ENCODE assay signal across 8 mouse cellular contexts in genomic region chr8:78648918-78649317, GRCm38 (mm10).
DNase-seq lines count a peak whose midpoint lies in the region; ATAC-seq and TF ChIP-seq lines count a peak whose summit lies in the region.

No protein-coding gene starts in this region.

- H3K4me3 ChIP-seq in myocyte, result no peak overlapping the region

- H3K36me3 ChIP-seq in myocyte (ENCODE audit: control insufficient read depth, insufficient read depth), result no peaks in the 10 kb centered on the region

- TF ChIP-seq POLR2A in myocyte (IDR thresholded peaks at IDR 0.05; ENCODE audit: insufficient read length, low read depth), result no peak

- DNase-seq in cerebellum, adult 11 months, result peak; percentile 22
- DNase-seq in CD8-positive naive resting alpha-beta T cell, adult 2 months (ENCODE audit: low read depth in 2 of 2, low spot score in 2 of 2), result peak; percentile 10 to 46
- peak; percentile 34 for DNase-seq in brain, embryonic 18.5 days (ENCODE audit: low read depth, low spot score)
- peak; percentile 14 to 32 for DNase-seq in gastrocnemius, adult 8-10 months (ENCODE audit: low spot score in 2 of 2)
- peak; percentile 38 to 84 for DNase-seq in layer of hippocampus, postnatal 25 days (ENCODE audit: extremely low spot score in 1 of 2, low spot score in 1 of 2)
- peak; percentile 49 for DNase-seq in thymus, postnatal 0 days (ENCODE audit: low spot score)

- no peak overlapping the region for H3K4me2 ChIP-seq in myocyte (ENCODE audit: low read depth)

- H3K27me3 ChIP-seq in myocyte (ENCODE audit: control insufficient read depth, insufficient read depth, insufficient read length), result no peaks in the 10 kb centered on the region

- H3ac ChIP-seq in myocyte (ENCODE audit: control insufficient read depth, insufficient read length), result no peak overlapping the region

- no peaks in the 10 kb centered on the region for H3K79me2 ChIP-seq in myocyte (ENCODE audit: control insufficient read depth, insufficient read depth)

- ATAC-seq in cerebellum, adult (ENCODE audit: insufficient number of reproducible peaks, low FRiP score, low TSS enrichment), result no peak

TF ChIP-seq in myocyte, 11 proteins besides CTCF, POLR2A, EP300 and RAD21:
- no peak for TF ChIP-seq SRF (IDR thresholded peaks at IDR 0.05; ENCODE audit: control insufficient read depth, insufficient read length, low read depth)
- TF ChIP-seq USF1 (IDR thresholded peaks at IDR 0.05; ENCODE audit: low read depth), result no peak
- peak; percentile 57; the same call in 1 of the 2 replicates for TF ChIP-seq CEBPB (IDR thresholded peaks at IDR 0.05; ENCODE audit: insufficient read depth, poor library complexity, severe bottlenecking)
- TF ChIP-seq TCF3 (IDR thresholded peaks at IDR 0.05; ENCODE audit: insufficient read length, low read depth), result no peak
